Mouse (Mus musculus) frontal cortex, postnatal 36 days (tissue): ENCODE results near the gene Cerkl.
A peak's percentile ranks its signal among the peaks of the same experiment; 100 is the strongest.

Experiments
- DNase-seq, 2 experiments: peaks; one replicate each; pipeline ENCODE4 v3.0.0; 2022; ENCODE audit warnings: low spot score in 2 of 2

Cerkl gene

DNA sequence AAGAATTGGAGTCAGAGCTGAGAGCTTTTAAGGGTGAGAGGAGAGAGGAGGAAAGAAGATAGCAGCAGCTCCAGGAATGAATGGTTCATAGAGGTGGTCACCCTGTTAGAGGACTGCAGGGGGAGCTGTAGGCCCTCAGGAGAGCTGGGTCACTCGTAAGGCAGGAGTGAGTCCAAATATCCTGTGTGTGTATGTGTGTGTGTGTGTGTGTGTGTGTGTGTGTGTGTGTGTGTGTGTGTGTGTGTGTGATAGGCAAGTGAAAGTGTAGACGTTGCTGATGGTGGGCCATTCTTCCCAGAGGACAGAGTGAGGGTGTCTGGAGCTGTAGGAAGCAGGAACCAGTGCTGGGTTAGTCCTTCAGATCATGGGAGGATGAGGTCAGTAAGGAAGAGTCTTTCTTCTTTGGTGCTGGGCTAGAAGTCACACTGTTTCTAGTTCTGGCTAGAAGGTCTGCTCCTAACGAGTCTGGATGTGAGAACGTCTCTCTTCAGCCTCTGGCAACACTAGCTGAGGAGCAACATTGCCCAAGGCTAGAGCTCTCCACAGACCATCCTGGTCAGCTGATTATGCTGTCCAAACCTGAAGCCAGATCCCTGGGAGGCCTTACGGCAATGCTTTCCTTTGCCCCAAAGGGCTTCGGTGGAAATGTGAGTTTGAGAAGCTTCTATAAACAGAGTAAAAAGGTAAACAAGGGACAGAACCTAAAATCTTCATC, 83.9 kb downstream of the Cerkl start:
- DNase-seq: no peak

DNA sequence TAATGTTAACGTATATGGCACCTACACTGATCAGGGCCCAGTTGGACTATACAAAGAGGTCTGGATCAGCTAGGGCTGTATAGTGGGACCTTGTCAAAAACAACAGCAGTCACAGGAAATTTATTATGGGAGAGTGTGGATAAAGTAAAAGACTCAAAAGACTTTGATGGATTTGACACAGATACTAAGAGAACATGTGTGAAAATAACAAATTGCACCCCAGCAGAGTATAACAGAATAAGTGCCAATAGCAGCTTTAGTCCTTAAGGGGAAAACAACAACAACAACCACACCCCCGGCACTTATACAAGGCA, 84.5 kb downstream of the Cerkl start:
- no peak for DNase-seq

DNA sequence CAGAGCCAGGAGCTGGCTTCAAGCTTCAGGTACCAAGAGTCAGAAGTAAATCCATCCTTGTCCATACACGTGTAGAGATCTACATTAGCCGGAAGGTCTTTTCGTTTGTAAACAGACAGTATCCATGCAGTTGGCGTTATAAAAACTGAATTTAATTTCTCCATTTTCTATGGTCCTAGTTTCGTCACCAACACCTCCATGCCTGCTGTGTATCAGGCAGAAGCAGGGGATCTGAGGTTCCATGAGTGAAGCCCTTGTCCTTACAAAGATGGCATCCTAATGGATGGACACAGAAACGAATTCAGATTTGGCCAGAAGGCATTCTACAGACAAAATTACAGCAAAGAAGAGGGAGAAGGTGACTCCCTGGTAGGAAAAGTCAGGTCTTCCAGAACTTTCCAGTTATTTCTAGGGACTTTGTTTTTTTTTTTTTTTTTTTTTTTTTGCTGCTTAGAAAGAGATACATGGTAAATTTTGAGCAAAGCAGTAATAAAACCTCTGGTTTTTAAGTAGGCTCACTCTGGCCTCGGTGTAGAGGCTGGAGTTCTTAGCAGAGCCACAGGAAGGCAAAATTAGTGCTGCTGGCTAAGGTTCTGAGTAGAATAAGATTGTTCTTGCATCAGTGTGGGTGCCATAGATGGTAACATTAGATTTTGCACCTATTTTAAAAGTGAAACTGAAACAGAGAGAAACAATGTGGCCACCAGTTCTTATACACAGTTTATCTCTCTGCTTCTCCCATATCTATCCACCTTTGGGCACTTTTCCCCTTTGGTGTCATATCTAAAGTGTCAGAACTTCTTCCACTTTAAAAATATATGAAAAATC, 85.0 kb downstream of the Cerkl start:
- DNase-seq: no peak

DNA sequence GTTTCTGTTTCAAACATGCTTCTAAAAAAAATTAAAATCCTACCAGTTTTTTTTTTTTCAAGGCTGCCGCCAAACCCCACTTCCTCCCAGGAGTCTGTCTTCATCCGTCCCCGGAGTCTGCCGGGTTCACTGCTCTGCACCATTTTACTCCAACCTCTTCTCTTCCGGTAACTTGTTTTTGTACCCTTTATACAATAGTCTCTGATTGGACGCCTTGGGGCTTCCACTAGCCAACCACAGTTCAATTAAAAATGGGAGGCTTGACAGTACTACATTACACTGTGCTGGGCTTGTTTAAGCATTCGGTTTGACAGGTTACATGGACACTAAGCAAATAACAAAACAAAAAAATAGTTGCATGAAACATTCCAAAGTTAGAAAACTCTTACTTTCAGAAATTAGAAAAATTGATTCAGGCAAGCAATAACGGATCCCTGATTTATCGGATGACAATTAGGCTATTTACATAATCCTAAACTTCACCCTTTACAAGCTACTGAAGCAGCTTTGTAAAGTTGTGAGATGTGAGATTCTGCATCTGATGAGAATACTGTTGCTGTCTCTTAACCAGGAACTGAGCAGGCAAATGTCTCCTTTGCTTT, 85.8 kb downstream of the Cerkl start:
- no peak for DNase-seq

DNA sequence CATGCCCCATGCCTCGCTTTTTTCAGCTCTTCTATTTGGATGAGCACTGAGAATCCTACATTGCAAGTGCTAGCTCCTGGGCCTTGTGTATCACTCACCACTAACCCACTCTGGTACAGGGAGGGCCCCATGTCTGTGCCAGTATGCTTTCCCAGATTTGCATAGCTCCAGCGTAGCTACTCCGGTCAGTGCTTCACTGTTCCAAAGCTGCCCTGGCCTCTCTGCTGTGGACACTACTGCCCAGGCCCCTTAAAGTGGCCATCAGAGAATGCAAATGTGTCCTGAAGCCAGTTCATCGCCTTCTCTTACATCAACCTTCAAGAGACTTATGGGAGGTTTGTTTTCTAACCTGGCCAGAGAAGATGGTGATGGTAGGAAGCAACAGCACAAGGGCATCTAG, 86.7 kb downstream of the Cerkl start:
- DNase-seq: no peak

DNA sequence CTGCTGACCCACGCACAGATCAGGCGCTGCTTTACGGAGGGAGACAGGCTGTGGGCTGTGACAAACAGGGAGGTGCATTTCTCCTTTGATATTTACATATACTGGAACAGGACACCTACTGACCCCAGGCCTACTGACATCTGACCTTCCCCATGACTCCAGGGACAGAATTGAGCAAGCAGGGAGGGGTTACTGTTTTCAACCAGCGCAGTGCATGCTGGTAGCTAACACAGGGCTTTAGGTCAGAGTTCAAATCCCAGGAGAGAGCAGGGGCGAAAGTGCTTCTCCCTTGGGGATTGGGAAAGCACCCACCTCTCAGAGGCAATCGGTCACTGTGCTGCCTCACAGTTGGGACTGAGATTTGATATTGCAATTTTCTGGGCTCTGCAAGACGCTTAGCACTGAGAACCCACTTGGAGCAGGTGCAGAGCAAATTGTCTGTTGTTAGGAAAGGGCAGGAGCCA, 87.5 kb downstream of the Cerkl start:
- no peak for DNase-seq

DNA sequence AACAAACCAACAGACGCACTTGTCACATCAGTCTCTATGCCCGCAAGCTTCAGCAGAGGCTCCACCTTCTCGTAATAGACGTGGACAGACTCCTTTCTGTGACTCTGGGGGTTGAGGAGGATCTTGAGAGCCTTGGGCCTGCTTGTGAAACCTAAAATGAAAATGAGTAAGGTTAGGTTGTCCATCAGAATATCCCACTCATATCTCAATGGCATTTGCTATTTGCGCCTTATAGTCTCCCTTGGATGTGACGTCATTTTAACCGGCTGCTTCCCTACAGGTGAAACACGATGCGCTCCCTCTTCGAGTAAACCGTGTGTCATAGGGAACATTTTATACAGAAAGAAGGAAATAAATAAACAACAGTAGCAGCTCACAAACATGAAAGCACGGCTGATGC, 87.9 kb downstream of the Cerkl start:
- no peak for DNase-seq

DNA sequence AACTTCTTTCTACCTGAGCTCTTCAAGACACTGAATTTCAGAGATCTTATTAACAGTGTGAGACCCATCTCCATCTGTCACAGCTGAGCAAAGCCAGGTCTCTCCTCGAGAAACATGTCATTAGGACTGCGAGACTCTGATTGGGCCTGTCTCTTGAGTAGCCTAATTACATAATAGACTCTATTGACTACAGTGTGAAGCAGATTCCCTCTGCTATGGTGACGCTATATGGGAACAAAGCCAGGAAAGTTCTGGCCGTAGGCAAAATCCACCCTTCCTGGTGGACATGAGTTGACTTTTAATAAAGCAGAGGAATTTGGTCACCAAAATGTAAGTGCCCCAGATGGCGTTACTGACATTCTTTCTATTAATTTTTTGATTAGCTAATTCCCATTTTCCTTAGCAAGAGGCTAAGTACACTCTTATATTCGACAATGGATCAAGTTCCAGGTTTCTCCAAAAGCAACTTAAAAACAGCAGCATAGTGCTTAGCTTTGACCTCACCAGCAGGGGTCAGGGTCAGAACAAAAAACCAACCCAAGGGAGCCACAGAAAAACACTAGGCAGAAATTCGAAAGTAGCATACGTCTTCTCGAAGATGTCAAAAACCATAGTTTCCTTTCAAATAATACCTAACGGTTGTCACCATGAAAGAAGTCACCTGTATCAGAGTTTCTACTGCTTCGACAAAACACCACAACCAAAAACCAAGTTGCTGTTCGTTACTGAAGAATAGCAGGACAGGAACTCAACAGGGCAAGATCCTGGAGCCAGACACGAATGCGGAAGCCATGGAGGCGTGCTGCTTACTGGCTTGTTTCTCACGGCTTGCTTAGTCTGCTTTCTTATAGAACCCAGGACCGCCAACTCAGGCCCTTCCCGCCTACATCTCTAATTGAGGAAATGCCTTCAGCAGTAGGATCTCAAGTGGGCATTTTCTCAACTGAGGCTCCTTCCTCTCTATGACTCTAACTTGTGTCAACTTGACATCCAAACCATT, 88.8 kb downstream of the Cerkl start:
- DNase-seq: no peak

DNA sequence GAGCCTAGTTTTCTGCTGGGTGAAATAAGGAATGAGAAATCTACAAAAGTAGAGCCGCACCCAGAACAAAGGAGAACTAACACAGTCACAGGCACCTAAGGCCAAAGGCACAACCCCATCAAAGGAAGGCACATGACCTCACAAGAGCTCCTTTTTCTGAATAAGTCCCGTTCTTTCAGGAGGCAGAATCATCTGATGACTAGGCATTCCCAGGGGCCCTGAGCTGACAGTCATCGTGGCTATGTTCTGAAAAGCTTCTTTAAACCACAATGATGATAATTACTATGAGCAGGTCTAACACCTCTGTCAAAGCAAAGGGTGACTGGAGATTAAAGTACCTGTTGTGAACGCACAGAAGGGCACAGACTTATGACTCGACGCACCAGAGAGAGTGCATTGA, 92.7 kb downstream of the Cerkl start:
- no peak for DNase-seq

DNA sequence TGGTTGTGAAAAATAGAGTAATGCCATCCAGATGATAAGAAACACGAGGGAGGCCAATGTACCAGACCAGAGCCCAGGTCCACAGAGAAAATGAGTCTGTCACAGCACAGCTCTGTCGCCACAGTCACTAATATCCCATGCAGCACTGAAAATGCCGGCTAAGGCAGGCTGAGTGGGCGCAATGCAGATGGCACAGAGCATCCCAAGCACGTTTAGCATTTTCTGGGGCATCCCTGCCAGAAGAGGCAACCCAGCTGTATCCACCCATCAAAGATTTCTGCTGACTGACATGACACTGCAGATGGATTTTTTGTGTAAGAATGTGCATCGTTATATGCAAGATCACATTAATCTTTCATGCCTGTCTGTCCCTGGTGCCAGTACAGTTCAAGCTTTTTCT, 94.6 kb downstream of the Cerkl start:
- peak; percentile 22 to 58 for DNase-seq

DNA sequence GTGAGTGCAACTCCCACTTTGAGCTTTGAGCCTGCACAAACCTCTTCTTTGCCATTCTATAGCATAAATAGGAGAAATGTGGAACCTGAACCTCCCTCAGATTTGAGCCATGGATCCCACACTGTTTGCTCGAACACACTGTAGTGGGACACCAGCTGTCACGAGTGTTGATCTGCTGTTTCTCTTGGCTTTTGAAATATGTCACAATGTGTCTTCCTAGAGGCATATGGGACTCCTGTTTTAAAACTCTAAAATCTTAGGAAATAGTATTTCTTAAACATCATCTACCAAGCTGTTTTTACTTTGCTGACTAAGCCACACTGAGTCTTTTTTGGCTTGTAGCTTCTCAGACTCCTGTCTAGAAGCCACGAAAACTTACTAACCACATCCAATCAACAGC, 98.8 kb downstream of the Cerkl start:
- DNase-seq: peak; percentile 16 to 57

DNA sequence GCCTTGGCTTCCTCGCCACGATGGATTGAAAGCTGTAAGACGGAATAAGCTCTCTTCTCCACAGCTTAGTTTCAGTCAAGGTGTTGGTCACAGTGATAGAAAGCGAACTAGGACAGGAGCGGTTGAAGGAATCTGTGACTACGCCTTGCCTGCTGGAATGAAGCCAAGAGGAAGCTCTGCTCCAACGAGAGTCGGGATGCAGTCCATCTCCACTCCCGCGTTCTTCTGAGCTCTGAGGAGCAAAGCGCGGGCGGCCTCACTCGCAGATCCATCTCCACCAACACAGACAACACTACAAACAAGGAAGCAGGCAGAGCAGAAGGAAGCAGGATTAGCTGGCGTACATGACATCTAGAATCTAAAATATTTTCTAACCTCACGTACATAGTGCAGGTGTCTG, 101.8 kb downstream of the Cerkl start:
- peak; percentile 41 to 47 for DNase-seq

DNA sequence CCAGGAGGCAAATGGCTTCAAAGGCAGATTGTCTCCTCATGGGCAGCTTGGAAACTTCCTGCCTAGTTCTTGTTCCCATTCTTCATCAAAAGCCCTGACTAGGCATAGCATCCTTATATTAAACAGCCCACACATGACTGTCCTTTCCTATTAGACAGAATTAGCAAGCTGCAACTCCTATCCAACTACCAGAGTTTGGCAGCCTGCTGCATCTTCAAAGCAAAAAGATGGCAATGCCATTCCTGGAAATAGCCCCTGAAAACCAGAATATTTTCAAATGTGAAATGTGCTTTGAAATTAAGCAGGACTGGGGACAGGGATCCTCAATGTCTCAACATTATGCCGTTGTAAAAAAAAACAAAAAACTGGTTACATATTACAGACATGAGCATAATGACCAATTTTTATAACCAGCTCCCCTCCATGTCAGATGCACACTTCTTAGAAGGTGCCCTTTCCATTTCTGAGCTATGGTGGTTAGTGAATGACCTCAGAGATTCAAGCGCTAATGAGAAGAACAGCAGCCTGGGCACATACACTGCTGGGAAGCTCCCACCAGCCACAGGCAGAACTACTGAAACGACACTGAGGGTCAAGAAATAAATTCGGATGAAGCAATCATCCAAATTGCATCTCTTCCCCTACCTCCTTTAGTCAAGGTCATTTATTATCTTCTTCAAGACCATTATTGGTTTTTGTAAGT, 104.3 kb downstream of the Cerkl start:
- no peak for DNase-seq

DNA sequence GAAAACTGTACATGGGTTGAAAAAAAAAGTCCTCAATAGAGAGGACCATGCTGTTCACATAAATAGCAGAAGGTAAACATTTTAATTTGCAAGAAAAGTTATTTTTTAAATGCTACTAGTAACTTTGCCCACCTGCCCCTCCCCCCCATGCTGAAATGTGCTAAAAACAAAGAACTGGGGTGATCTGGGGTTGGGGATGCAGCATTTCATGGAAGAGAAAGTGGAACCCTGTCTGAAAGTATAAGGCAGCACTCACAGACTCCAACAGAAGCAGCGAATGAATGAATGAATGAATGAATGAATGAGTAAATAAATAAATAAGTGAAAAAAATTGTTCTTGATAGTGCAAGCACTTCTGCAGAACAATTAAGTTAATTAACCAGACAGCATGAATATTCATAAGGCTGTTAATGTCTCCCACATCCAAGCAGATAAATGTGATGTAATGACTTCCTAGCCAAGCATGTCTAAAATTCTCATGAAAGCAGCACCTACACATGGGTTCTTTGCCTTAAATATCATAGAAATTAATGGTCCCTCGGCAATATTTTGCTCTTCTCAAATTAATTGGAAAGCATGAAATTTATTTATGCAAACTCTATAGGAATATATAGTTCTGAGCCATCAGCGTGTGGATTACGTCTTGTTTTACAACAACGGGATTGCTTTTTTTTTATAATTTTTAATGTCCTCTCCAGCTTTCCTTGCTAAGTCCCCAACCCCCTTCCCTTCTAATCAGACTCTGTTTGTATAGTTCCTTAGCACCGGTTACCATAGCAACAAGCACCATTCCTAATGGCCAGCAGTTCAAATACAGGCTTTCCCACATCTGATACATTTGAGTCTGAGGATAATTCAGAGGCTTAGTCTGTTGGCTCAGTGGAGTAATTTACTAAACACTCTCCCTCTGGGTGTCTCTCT, 105.1 kb downstream of the Cerkl start:
- DNase-seq: no peak

DNA sequence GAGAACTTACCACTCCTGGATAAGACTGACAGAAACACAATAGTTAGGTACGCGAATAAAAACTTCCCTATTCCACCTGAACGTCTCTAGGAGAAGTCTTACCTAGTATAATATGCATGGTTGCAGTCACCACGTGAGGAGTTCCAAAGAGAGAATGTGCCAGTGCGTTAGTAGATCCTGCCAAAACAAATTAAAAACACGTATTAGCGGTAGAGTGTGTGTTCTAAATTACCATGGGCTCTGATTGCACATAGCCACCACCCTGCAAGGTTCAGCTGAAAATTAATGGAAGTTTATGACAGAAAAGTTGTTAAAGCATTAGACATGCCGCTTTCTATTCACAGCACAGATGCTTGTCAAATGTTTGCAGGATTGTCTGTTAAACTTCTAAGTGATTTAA, 113.5 kb downstream of the Cerkl start:
- no peak for DNase-seq

DNA sequence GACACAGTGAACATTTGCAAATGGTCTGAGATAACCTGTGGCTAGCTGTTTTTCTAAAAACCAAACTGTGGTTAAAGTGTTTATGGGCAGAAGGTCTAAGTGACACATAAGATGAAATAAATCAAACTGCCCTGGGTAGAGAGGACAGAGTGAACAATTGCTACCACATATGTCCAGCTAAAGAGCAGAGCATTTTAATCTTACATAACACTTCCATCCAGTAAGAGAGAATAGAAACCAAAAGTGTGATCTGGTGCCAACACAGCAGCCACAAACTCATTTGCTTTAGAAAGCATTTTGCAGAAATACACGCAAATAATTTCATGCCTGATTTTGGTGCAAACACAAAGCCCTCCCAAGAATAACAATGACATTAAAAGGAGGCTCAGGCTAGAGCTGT, 117.6 kb downstream of the Cerkl start:
- DNase-seq: no peak

DNA sequence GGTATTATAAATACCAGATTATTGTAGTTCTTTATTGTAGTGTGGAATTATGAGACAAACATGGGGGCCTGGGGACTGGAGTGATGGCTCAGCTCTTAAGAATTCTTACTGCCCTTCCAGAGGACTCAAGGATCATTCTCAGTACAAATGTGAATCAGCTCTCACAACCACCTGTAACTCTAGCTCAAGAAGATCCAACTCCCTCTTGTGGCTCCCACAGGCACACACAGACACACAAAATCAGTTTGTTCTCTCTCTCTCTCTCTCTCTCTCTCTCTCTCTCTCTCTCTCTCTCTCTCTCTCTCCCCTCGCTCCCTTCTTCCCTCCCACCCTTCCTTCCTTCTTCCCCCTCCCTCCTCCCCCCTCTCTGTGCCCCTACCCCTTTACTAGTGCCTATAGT, 120.4 kb downstream of the Cerkl start:
- DNase-seq: no peak

DNA sequence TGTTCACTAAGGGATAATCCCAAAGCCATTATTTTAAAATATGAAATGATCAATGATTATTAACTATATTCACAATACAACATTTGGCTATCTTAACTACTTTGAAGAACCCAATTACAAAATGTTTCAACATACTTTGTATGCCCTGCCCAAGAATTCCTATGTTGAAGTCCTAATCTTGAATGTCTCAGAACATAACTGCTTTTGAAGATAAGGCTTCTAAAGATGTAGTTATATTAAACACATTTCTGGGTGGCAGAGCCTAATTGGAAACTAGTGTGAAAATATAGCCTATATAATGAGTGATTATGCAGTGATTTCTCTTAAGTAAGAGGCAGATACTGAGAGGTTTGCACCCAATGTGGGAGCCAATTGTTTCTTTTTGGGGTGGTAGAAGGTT, 121.9 kb downstream of the Cerkl start:
- no peak for DNase-seq

DNA sequence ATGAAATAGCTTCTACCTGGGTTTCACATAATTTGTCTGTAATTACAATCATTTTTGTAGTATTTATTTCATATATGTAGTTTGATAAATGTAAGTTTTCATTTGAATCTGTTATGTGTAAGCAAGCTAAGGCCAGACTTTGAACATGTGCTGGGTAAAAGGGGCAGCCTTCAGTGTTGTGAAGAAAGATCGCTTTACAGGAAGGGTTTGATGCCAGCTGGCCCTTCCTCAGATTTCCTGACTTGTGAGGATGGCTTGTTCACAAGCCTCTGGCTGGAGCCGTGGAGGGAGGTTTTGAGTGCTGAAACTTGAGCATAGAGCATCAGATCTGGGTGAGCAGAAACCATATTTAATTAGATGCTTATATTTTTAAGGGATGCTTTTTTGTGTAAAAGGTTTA, 128.5 kb downstream of the Cerkl start:
- DNase-seq: no peak
